Mouse (Mus musculus) stomach, embryonic 16.5 days (tissue): ENCODE results near the gene Swsap1. TPM values are rescaled to one million over a fixed set of nuclear protein-coding genes. Genes with fewer than 3 reads are reported as not detected.
A peak's percentile ranks its signal among the peaks of the same experiment; 100 is the strongest.

Source experiments
- ATAC-seq: fragments of 200-750 bp; cut with Nextera tagmentation; 2 replicates; pipeline ENCODE4 v1.8.0; 2017; ENCODE audit warnings: moderate number of reproducible peaks, moderate TSS enrichment; ENCODE audit not compliant: insufficient read depth, low FRiP score
- H3K27ac ChIP-seq: fragments of 300-500 bp; sonication (generic); 2 replicates; pipeline ENCODE4 v1.5.1; 2014; ENCODE audit warnings: low read length
- H3K27me3 ChIP-seq: fragments of 300-500 bp; sonication (generic); 2 replicates; pipeline ENCODE4 v1.6.1; 2014; ENCODE audit warnings: low read length, control low read depth, mixed read lengths; ENCODE audit not compliant: control insufficient read depth, insufficient read depth
- H3K36me3 ChIP-seq: fragments of 300-500 bp; sonication (generic); 2 replicates; pipeline ENCODE4 v1.6.1; 2014; ENCODE audit warnings: low read length; ENCODE audit not compliant: control insufficient read depth, insufficient read depth
- H3K4me1 ChIP-seq: fragments of 300-500 bp; sonication (generic); 2 replicates; pipeline ENCODE4 v1.6.1; 2014; ENCODE audit warnings: low read length, control low read depth, mixed read lengths; ENCODE audit not compliant: control insufficient read depth, insufficient read depth
- H3K4me2 ChIP-seq: fragments of 300-500 bp; sonication (generic); 2 replicates; pipeline ENCODE4 v1.6.1; 2014; ENCODE audit warnings: low read depth, low read length, mixed read lengths
- H3K4me3 ChIP-seq: fragments of 300-500 bp; sonication (generic); replicated peaks from 2 replicates; pipeline ENCODE4 v1.5.1; 2014; ENCODE audit warnings: mild to moderate bottlenecking, low read length
- H3K9ac ChIP-seq: fragments of 300-500 bp; sonication (generic); 2 replicates; pipeline ENCODE4 v1.6.1; 2014; ENCODE audit warnings: low read length
- H3K9me3 ChIP-seq: fragments of 300-500 bp; sonication (generic); replicated peaks from 2 replicates; pipeline ENCODE4 v1.6.1; 2016; ENCODE audit warnings: low read length, control low read depth; ENCODE audit not compliant: control insufficient read depth
- WGBS: fragments of 180-500 bp; shearing (Covaris S2); extraction: QIAGEN DNeasy Blood & Tissue Kit; methylation state at CpG from one replicate; pipeline ENCODE4 v1.1.7; 2014; 5-methylcytosine and 5-hydroxymethylcytosine counted together
- polyA plus RNA-seq: library from polyadenylated mRNA; unstranded; fragments of >200 nt; fragmentation: Nextera tagmentation; extraction: Ambion mirVana; gene quantifications from 2 replicates; pipeline ENCODE4 v1.2.1, GENCODE M21; 2015

The Swsap1 gene
- polyA plus RNA-seq, 1 experiment from 2014 or later = 6.0 TPM

- Histone ChIP-seq H3K4me1 (peaks cover 28% of the 10 kb centered on the region), H3K36me3 (no peaks in the 10 kb centered on the region), H3K27me3 (no peaks in the 10 kb centered on the region), H3K4me3 (no peak overlapping the region), H3K4me2 (no peak overlapping the region), H3K27ac (peak overlapping the region; percentile 88), H3K9ac (no peak overlapping the region; the same call in 1 of the 2 replicates), H3K9me3 (no peaks in the 10 kb centered on the region)
- 29% methylated on average over 3 of the region's 3 CpGs for WGBS
- no peak for ATAC-seq
Observed at GRCm38 (mm10) chr9:21923490-21924098, 32.0 kb upstream of the Swsap1 start.

- 31% methylated on average over 6 of the region's 6 CpGs for WGBS
- Histone ChIP-seq H3K27me3 (no peaks in the 10 kb centered on the region), H3K9me3 (no peaks in the 10 kb centered on the region), H3K4me3 (no peak overlapping the region), H3K9ac (no peak overlapping the region), H3K4me2 (no peak overlapping the region), H3K4me1 (peaks cover 28% of the 10 kb centered on the region), H3K27ac (peak overlapping the region; percentile 88), H3K36me3 (no peaks in the 10 kb centered on the region)
- ATAC-seq = peak; percentile 84
Observed at GRCm38 (mm10) chr9:21924099-21924493, 31.5 kb upstream of the Swsap1 start.

GRCm38 (mm10) chr9:21925034-21925433, 30.5 kb upstream of the Swsap1 start:
- no peak overlapping the region for H3K4me3 ChIP-seq
- H3K36me3 ChIP-seq = no peaks in the 10 kb centered on the region
- H3K4me2 ChIP-seq = no peak overlapping the region
- 91% methylated on average over 3 of the region's 3 CpGs for WGBS
- peaks cover 28% of the 10 kb centered on the region for H3K4me1 ChIP-seq
- no peak overlapping the region for H3K9ac ChIP-seq
- H3K9me3 ChIP-seq = no peaks in the 10 kb centered on the region
- H3K27ac ChIP-seq = no peak overlapping the region
- no peaks in the 10 kb centered on the region for H3K27me3 ChIP-seq
- ATAC-seq = no peak

GRCm38 (mm10) chr9:21925506-21925905, 30.0 kb upstream of the Swsap1 start:
- no peak overlapping the region for H3K4me2 ChIP-seq
- H3K4me1 ChIP-seq = peaks cover 28% of the 10 kb centered on the region
- no peaks in the 10 kb centered on the region for H3K36me3 ChIP-seq
- ATAC-seq = no peak
- H3K27ac ChIP-seq = no peak overlapping the region
- H3K27me3 ChIP-seq = no peaks in the 10 kb centered on the region
- no peaks in the 10 kb centered on the region for H3K9me3 ChIP-seq
- H3K4me3 ChIP-seq = no peak overlapping the region
- H3K9ac ChIP-seq = no peak overlapping the region
- 98% methylated on average over 1 of the region's 1 CpGs for WGBS

- 68% methylated on average over 6 of the region's 6 CpGs for WGBS
- Histone ChIP-seq H3K4me2 (peak overlapping the region; percentile 76), H3K27me3 (no peaks in the 10 kb centered on the region), H3K36me3 (no peaks in the 10 kb centered on the region), H3K9me3 (no peaks in the 10 kb centered on the region), H3K4me3 (peak overlapping the region; percentile 71), H3K4me1 (peaks cover 28% of the 10 kb centered on the region), H3K9ac (peak overlapping the region; percentile 78), H3K27ac (peak overlapping the region; percentile 87; the same call in 1 of the 2 replicates)
- ATAC-seq = no peak
Observed at GRCm38 (mm10) chr9:21926155-21926554, 29.4 kb upstream of the Swsap1 start.

DNA sequence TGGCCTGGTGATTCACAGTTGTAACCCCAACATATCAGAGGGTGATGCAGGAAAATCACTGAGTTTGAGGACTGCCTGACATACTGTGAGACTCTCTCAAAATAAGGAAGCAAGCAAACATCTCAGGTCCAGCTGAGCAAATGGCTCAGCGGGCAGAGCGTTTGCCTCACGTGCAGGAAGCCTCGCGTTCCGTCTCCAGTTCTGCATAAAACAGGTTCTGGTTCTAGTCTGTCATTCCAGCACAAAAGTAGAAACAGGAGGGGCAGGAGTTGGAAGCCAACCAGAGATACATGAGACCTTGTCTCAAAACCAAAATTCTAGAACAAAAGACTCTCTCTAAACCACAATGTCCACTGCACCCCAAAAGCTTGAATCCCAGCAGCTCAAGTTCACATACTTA, 28.8 kb upstream of the Swsap1 start:
- ATAC-seq = no peak
- H3K4me1 ChIP-seq = peaks cover 28% of the 10 kb centered on the region
- H3K27ac ChIP-seq = peak overlapping the region; percentile 87
- 3% methylated on average over 6 of the region's 6 CpGs for WGBS
- peak overlapping the region; percentile 71 for H3K4me3 ChIP-seq
- no peaks in the 10 kb centered on the region for H3K27me3 ChIP-seq
- H3K4me2 ChIP-seq = peak overlapping the region; percentile 76
- H3K9ac ChIP-seq = peak overlapping the region; percentile 78
- H3K9me3 ChIP-seq = no peaks in the 10 kb centered on the region
- no peaks in the 10 kb centered on the region for H3K36me3 ChIP-seq

DNA sequence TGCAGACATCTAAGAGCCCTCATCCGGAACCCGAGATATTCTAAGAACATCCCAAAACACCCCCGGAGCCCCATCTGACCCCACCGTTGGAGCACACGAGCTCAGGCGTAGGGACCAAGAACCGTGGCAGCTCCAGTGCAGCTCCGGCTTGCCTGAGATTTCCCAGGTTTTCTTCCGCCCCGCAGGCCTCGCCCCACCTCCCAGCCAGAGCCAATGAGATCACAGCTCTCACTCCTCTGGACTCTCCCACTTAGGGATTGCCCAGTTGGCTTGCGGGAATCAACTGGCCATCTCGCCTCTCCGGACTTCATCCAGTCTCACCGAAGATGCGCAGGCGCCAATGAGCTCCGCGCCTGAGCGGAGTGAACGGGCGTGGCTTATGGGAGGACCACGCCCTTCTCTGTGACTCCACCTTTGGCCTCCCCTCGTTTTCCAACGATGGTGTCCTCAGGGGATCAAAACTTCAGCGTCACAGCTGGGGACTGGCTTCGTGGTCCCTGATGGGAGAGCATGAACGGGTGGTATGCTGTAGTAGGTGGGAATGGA, 28.3 kb upstream of the Swsap1 start, which contains the start of the genes Ccdc159 and Tmem205:
Gene Ccdc159, plus strand, starts transcription at position 264 of the 546 bp plus-strand sequence.
Gene Tmem205, minus strand, starts transcription at position 349 of the 546 bp plus-strand sequence.
- Histone ChIP-seq H3K27ac (peak within 1 kb of the TSS; percentile 87), H3K4me3 (peak within 1 kb of the TSS; percentile 71), H3K36me3 (no peaks in the 10 kb centered on the region), H3K9me3 (no peaks in the 10 kb centered on the region), H3K27me3 (no peaks in the 10 kb centered on the region), H3K4me1 (peaks cover 28% of the 10 kb centered on the region), H3K9ac (peak within 1 kb of the TSS; percentile 78), H3K4me2 (peak within 1 kb of the TSS; percentile 76)
- under 1% methylated on average over 28 of the region's 28 CpGs for WGBS
- ATAC-seq = peak; percentile 97

- no peak for ATAC-seq
- no peaks in the 10 kb centered on the region for H3K27me3 ChIP-seq
- no peak overlapping the region for H3K27ac ChIP-seq
- no peak overlapping the region for H3K4me2 ChIP-seq
- no peaks in the 10 kb centered on the region for H3K9me3 ChIP-seq
- H3K9ac ChIP-seq = no peak overlapping the region
- peaks cover 18% of the 10 kb centered on the region for H3K4me1 ChIP-seq
- WGBS = 70% methylated on average over 3 of the region's 3 CpGs
- no peak overlapping the region for H3K4me3 ChIP-seq
- H3K36me3 ChIP-seq = no peaks in the 10 kb centered on the region
Observed at GRCm38 (mm10) chr9:21929208-21929607, 26.3 kb upstream of the Swsap1 start.

DNA sequence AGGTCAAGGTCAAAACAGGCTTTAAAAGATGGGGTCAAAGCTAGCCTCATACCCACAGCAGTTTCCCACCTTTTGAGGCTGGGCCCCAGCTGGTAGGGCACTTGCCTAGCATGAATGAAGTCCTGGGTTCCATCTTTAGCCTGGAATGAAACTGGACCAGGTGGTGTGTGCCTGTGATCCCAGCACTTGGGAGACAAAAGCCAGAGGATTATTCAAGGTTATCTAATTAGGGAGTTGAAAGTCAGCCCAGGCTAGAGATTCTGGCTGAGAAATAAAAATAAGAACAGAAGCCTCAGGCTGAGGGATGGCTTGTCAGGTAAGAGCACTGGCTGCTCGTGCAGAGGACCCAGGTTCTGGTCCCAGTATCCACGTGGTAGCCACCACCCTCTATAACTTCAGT, 23.5 kb upstream of the Swsap1 start:
- H3K27me3 ChIP-seq = no peaks in the 10 kb centered on the region
- no peak overlapping the region for H3K4me2 ChIP-seq
- no peak for ATAC-seq
- WGBS = 68% methylated on average over 2 of the region's 2 CpGs
- no peak overlapping the region for H3K27ac ChIP-seq
- H3K36me3 ChIP-seq = no peaks in the 10 kb centered on the region
- H3K4me3 ChIP-seq = no peak overlapping the region
- no peak overlapping the region for H3K9ac ChIP-seq
- 0 out of 2 replicates have a peak, but pooled peaks cover 7% of the 10 kb centered on the region for H3K4me1 ChIP-seq
- no peaks in the 10 kb centered on the region for H3K9me3 ChIP-seq
